Mouse (Mus musculus) forebrain, embryonic 14.5 days (tissue): ENCODE measurements around the gene Dab2. TPM values are rescaled to one million over a fixed set of nuclear protein-coding genes. Genes with fewer than 3 reads are reported as not detected.

Experiments used
- ATAC-seq: fragments of 200-750 bp; cut with Nextera tagmentation; 2 replicates; pipeline ENCODE4 v1.8.0; 2017; ENCODE audit warnings: mild to moderate bottlenecking, moderate library complexity
- DNase-seq: peaks from one replicate; pipeline ENCODE4 v3.0.0-alpha.2; 2015; ENCODE audit warnings: low spot score
- H3K27ac ChIP-seq: fragments of 300-500 bp; sonication (generic); 2 replicates; pipeline ENCODE4 v1.5.1; 2014; ENCODE audit warnings: low read depth, mild to moderate bottlenecking, control low read depth, low read length, moderate library complexity
- H3K27me3 ChIP-seq: fragments of 300-500 bp; sonication (generic); replicated peaks from 2 replicates; pipeline ENCODE4 v1.6.1; 2014; ENCODE audit warnings: low read length, control low read depth, mixed read lengths; ENCODE audit not compliant: control insufficient read depth, insufficient read depth
- H3K36me3 ChIP-seq: fragments of 300-500 bp; sonication (generic); 2 replicates; pipeline ENCODE4 v1.6.1; 2014; ENCODE audit warnings: low read length, control low read depth; ENCODE audit not compliant: control insufficient read depth, insufficient read depth
- H3K4me1 ChIP-seq: fragments of 300-500 bp; sonication (generic); 2 replicates; pipeline ENCODE4 v1.6.1; 2014; ENCODE audit warnings: antibody characterized with exemption, low read length, control low read depth; ENCODE audit not compliant: control insufficient read depth, insufficient read depth
- H3K4me2 ChIP-seq: fragments of 300-500 bp; sonication (generic); 2 replicates; pipeline ENCODE4 v1.6.1; 2014; ENCODE audit warnings: mild to moderate bottlenecking, control low read depth, low read length
- H3K4me3 ChIP-seq: fragments of 300-500 bp; sonication (generic); 2 replicates; pipeline ENCODE4 v1.5.1; 2014; ENCODE audit warnings: low read depth, low read length, control low read depth
- H3K9ac ChIP-seq: fragments of 300-500 bp; sonication (generic); 2 replicates; pipeline ENCODE4 v1.6.1; 2014; ENCODE audit warnings: mild to moderate bottlenecking, low read length, control low read depth, moderate library complexity
- H3K9me3 ChIP-seq: fragments of 300-500 bp; sonication (generic); replicated peaks from 2 replicates; pipeline ENCODE4 v1.6.1; 2016; ENCODE audit warnings: low read length, control low read depth, mixed read lengths; ENCODE audit not compliant: control insufficient read depth
- WGBS: fragments of 180-500 bp; shearing (Covaris S2); extraction: QIAGEN DNeasy Blood & Tissue Kit; methylation state at CpG from one replicate; pipeline ENCODE4 v1.1.7; 2014; 5-methylcytosine and 5-hydroxymethylcytosine counted together
- polyA plus RNA-seq: library from polyadenylated mRNA; unstranded; fragments of >200 nt; fragmentation: Nextera tagmentation; extraction: Ambion mirVana; gene quantifications from 2 replicates; pipeline ENCODE4 v1.2.1, GENCODE M21; 2014

Dab2 gene
- polyA plus RNA-seq, 1 experiment from 2014 or later, result 16.1 TPM

- no peak overlapping the region for H3K9ac ChIP-seq
- no peaks in the 10 kb centered on the region for H3K27me3 ChIP-seq
- H3K36me3 ChIP-seq, result no peaks in the 10 kb centered on the region
- no peaks in the 10 kb centered on the region for H3K4me1 ChIP-seq
- H3K27ac ChIP-seq, result no peak overlapping the region
- no peaks in the 10 kb centered on the region for H3K9me3 ChIP-seq
- no peak overlapping the region for H3K4me3 ChIP-seq
- ATAC-seq, result no peak
- H3K4me2 ChIP-seq, result no peak overlapping the region
- WGBS, result 70% methylated on average over 5 of the region's 5 CpGs
- peak; percentile 8 for DNase-seq
Measured at GRCm38 (mm10) chr15:6339767-6340166, 40.2 kb downstream of the Dab2 start.

- no peak overlapping the region for H3K4me2 ChIP-seq
- no peak overlapping the region for H3K9ac ChIP-seq
- H3K27ac ChIP-seq, result no peak overlapping the region
- no peaks in the 10 kb centered on the region for H3K4me1 ChIP-seq
- ATAC-seq (no peak), DNase-seq (no peak)
- 83% methylated on average over 6 of the region's 6 CpGs for WGBS
- no peaks in the 10 kb centered on the region for H3K27me3 ChIP-seq
- no peaks in the 10 kb centered on the region for H3K9me3 ChIP-seq
- no peak overlapping the region for H3K4me3 ChIP-seq
- no peaks in the 10 kb centered on the region for H3K36me3 ChIP-seq
Measured at GRCm38 (mm10) chr15:6340347-6340746, 40.8 kb downstream of the Dab2 start.

- no peaks in the 10 kb centered on the region for H3K9me3 ChIP-seq
- H3K27me3 ChIP-seq, result no peaks in the 10 kb centered on the region
- H3K36me3 ChIP-seq, result no peaks in the 10 kb centered on the region
- no peak overlapping the region for H3K4me2 ChIP-seq
- ATAC-seq, result no peak
- no peak overlapping the region for H3K4me3 ChIP-seq
- H3K9ac ChIP-seq, result no peak overlapping the region
- H3K4me1 ChIP-seq, result no peaks in the 10 kb centered on the region
- no peak for DNase-seq
- H3K27ac ChIP-seq, result no peak overlapping the region
- 90% methylated on average over 6 of the region's 6 CpGs for WGBS
Measured at GRCm38 (mm10) chr15:6341427-6341826, 41.8 kb downstream of the Dab2 start.

GRCm38 (mm10) chr15:6353901-6354300 is 54.3 kb downstream of the Dab2 start:
- Histone ChIP-seq H3K27me3 (no peaks in the 10 kb centered on the region), H3K9ac (no peak overlapping the region), H3K27ac (no peak overlapping the region), H3K4me2 (no peak overlapping the region), H3K9me3 (no peaks in the 10 kb centered on the region), H3K4me3 (no peak overlapping the region), H3K36me3 (no peaks in the 10 kb centered on the region), H3K4me1 (no peaks in the 10 kb centered on the region)
- WGBS, result 91% methylated on average over 3 of the region's 3 CpGs
- no peak for DNase-seq
- no peak for ATAC-seq

GRCm38 (mm10) chr15:6359859-6360258 is 60.3 kb downstream of the Dab2 start:
- Histone ChIP-seq H3K27me3 (no peaks in the 10 kb centered on the region), H3K9ac (no peak overlapping the region), H3K4me3 (no peak overlapping the region), H3K27ac (no peak overlapping the region), H3K9me3 (no peaks in the 10 kb centered on the region), H3K4me2 (no peak overlapping the region), H3K36me3 (no peaks in the 10 kb centered on the region), H3K4me1 (no peaks in the 10 kb centered on the region)
- DNase-seq, result no peak
- 73% methylated on average over 2 of the region's 2 CpGs for WGBS
- peak; percentile 26; the same call in 1 of the 2 replicates for ATAC-seq

- Histone ChIP-seq H3K4me1 (no peaks in the 10 kb centered on the region), H3K27ac (no peak overlapping the region), H3K27me3 (no peaks in the 10 kb centered on the region), H3K9me3 (no peaks in the 10 kb centered on the region), H3K9ac (no peak overlapping the region), H3K36me3 (no peaks in the 10 kb centered on the region), H3K4me3 (no peak overlapping the region), H3K4me2 (no peak overlapping the region)
- WGBS, result 74% methylated on average over 1 of the region's 1 CpGs
- no peak for ATAC-seq
- no peak for DNase-seq
Measured at GRCm38 (mm10) chr15:6369974-6370373, 70.4 kb downstream of the Dab2 start.

- no peaks in the 10 kb centered on the region for H3K9me3 ChIP-seq
- no peaks in the 10 kb centered on the region for H3K36me3 ChIP-seq
- H3K4me1 ChIP-seq, result no peaks in the 10 kb centered on the region
- no peaks in the 10 kb centered on the region for H3K27me3 ChIP-seq
- DNase-seq, result no peak
- ATAC-seq, result no peak
- no peak overlapping the region for H3K9ac ChIP-seq
- 93% methylated on average over 2 of the region's 2 CpGs for WGBS
- no peak overlapping the region for H3K4me2 ChIP-seq
- H3K27ac ChIP-seq, result no peak overlapping the region
- no peak overlapping the region for H3K4me3 ChIP-seq
Measured at GRCm38 (mm10) chr15:6371486-6371885, 71.9 kb downstream of the Dab2 start.

- Histone ChIP-seq H3K4me2 (no peak overlapping the region), H3K4me3 (no peak overlapping the region), H3K4me1 (no peaks in the 10 kb centered on the region), H3K36me3 (no peaks in the 10 kb centered on the region), H3K27ac (no peak overlapping the region), H3K9ac (no peak overlapping the region), H3K9me3 (no peaks in the 10 kb centered on the region), H3K27me3 (no peaks in the 10 kb centered on the region)
- no peak for ATAC-seq
- 81% methylated on average over 13 of the region's 13 CpGs for WGBS
- no peak for DNase-seq
Measured at GRCm38 (mm10) chr15:6375016-6375415, 75.4 kb downstream of the Dab2 start.

GRCm38 (mm10) chr15:6376001-6376400 is 76.4 kb downstream of the Dab2 start:
- DNase-seq, result no peak
- Histone ChIP-seq H3K9me3 (no peaks in the 10 kb centered on the region), H3K27ac (no peak overlapping the region), H3K4me3 (no peak overlapping the region), H3K4me1 (no peaks in the 10 kb centered on the region), H3K9ac (no peak overlapping the region), H3K36me3 (no peaks in the 10 kb centered on the region), H3K27me3 (no peaks in the 10 kb centered on the region), H3K4me2 (no peak overlapping the region)
- ATAC-seq, result no peak
- 84% methylated on average over 5 of the region's 5 CpGs for WGBS
